Mouse (Mus musculus) cerebellum, adult 2 months (tissue): ENCODE measurements around the gene Ppp1r35. TPM values are rescaled to one million over a fixed set of nuclear protein-coding genes. Genes with fewer than 3 reads are reported as not detected.

Source experiments
- DNase-seq, 2 experiments: peaks; one replicate each; pipeline ENCODE4 v3.0.0; 2021
- H3K27ac ChIP-seq: fragments of 200-500 bp; 2 replicates; pipeline ENCODE4 v1.5.1; 2012; ENCODE audit warnings: low read length, control low read depth, inconsistent platforms; ENCODE audit not compliant: insufficient read depth
- H3K27me3 ChIP-seq: fragments of 200-500 bp; 2 replicates; pipeline ENCODE4 v1.6.1; 2012; ENCODE audit warnings: inconsistent platforms, mild to moderate bottlenecking, low read length, moderate library complexity; ENCODE audit not compliant: control insufficient read depth, insufficient read depth
- H3K4me1 ChIP-seq: fragments of 200-500 bp; 2 replicates; pipeline ENCODE4 v1.6.1; 2011; ENCODE audit warnings: low read length; ENCODE audit not compliant: control insufficient read depth, insufficient read depth
- H3K4me3 ChIP-seq: fragments of 200-500 bp; replicated peaks from 2 replicates; pipeline ENCODE3; 2011; ENCODE audit warnings: mild to moderate bottlenecking, low read depth, low read length, control low read depth; ENCODE audit not compliant: insufficient read depth
- CTCF ChIP-seq: fragments of 200-500 bp; IDR thresholded peaks from 2 replicates; pipeline ENCODE4 v1.5.1; 2011; ENCODE audit warnings: low read depth, mild to moderate bottlenecking, control low read depth, low read length, moderate library complexity, borderline replicate concordance; ENCODE audit not compliant: insufficient read depth
- POLR2A ChIP-seq: fragments of 200-500 bp; IDR thresholded peaks from 2 replicates; pipeline ENCODE4 v1.6.1; 2011; ENCODE audit warnings: low read length, control low read depth, borderline replicate concordance; ENCODE audit not compliant: insufficient read depth
- WGBS: fragments of 180-500 bp; shearing (Covaris S2); methylation state at CpG from one replicate; pipeline ENCODE4 v1.1.7; 2018; 5-methylcytosine and 5-hydroxymethylcytosine counted together
- polyA plus RNA-seq: library from polyadenylated mRNA; depleted of rRNA; stranded (reverse); fragments of >200 nt; gene quantifications from 2 replicates; pipeline ENCODE4 v1.2.3, GENCODE M21; 2012

Gene Ppp1r35
- polyA plus RNA-seq, 1 experiment, result 47.0 TPM

DNA sequence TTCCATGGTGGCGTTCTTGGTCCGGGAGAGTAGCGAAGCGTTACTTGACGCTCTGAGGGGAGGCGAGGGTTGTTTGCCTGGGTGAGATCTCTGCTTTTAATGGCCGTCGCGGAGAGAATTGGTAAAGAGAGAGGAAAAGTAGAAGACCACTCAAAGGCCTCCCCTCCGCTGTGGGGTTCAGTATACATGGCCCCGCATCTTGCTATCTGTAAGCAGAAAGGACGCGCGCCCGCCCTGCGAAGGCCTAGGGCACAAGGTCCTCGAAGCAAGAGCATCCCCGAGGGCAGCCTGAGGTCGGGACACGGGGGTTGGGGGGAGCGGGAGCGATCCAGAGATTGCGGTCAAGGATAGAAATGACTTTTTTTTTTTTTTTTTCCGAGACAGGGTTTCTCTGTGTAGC, 9.5 kb downstream of the Ppp1r35 start:
- peak overlapping the region; percentile 33 for H3K4me3 ChIP-seq
- 75% methylated on average over 24 of the region's 24 CpGs for WGBS
- no peaks in the 10 kb centered on the region for H3K27me3 ChIP-seq
- H3K4me1 ChIP-seq, result peaks cover 15% of the 10 kb centered on the region
- TF ChIP-seq POLR2A (no peak), CTCF (no peak)
- H3K27ac ChIP-seq, result no peak overlapping the region
- DNase-seq, result peak; percentile 42 to 46

DNA sequence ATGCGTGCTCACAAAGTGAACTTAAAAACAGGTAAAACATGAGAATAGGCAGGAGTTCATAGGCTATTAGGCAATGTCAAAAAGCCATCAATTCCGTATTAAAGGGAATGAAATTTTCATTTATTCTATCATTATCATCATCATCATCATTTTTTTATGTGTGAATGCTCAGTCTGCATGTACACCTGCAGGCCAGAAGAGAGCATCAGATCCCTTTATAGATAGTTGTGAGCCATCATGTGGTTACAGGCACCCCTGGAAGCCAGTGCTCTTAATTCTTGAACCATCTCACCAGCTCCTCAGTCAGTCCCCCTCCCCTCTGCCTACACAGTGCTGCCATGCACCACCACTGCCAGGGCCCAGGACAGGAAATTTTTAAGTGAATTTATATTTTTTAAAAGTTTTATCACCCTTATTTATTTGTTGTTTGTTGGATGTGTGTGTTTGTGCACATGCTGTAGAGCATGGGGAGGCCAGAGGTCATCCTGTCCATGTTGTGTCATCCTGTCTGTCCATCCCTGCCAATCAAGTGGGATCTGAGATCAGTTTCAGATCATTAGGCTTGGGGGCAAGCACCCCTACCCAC, 10.4 kb downstream of the Ppp1r35 start:
- 95% methylated on average over 2 of the region's 2 CpGs for WGBS
- no peaks in the 10 kb centered on the region for H3K27me3 ChIP-seq
- H3K27ac ChIP-seq, result no peak overlapping the region
- no peak for TF ChIP-seq POLR2A
- TF ChIP-seq CTCF, result no peak
- peaks cover 12% of the 10 kb centered on the region for H3K4me1 ChIP-seq
- H3K4me3 ChIP-seq, result no peak overlapping the region
- no peak for DNase-seq

DNA sequence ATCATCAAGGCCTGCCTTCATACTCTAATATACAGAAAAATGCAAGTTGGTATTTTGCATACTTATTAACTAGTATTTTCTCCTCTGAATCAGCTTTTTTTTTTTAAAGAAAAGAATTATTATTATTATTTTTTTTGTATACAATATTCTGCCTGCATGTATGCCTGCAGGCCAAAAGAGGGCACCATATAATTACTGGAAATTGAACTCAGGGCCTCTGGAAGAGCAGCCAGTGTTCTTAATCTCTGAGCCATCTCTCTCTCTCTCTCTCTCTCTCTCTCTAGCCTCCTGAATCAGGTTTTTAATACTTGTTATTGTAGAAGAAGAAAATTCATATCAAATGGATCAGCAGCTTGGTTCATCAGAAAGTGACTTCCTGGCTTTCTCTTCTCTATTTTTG, 12.9 kb downstream of the Ppp1r35 start:
- no peak overlapping the region for H3K4me3 ChIP-seq
- no peak for TF ChIP-seq POLR2A
- no peak for TF ChIP-seq CTCF
- no peaks in the 10 kb centered on the region for H3K27me3 ChIP-seq
- no peak overlapping the region for H3K27ac ChIP-seq
- no peaks in the 10 kb centered on the region for H3K4me1 ChIP-seq
- no peak for DNase-seq

DNA sequence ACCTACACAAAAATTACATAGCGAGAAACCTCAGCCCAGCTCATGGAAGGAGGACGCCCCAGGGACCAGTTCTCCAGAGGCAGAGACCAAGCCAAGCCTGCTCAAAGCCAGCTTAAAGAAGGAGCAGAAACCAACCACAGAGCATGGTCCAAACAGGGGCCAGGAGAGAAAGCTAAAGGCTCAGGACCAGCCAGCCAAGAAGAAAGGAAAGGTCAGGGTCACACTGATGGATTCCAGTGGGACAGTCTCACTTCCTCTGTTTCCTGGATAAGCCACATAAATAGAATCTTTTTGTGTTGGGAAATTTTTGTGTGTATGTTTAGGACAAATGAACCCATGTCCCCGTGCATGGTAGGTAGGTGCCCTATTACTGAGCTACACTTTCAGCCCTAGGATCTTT, 18.0 kb downstream of the Ppp1r35 start:
- TF ChIP-seq CTCF (no peak), POLR2A (no peak)
- Histone ChIP-seq H3K4me3 (no peak overlapping the region), H3K27me3 (no peaks in the 10 kb centered on the region), H3K27ac (no peak overlapping the region), H3K4me1 (no peaks in the 10 kb centered on the region)
- no peak for DNase-seq
- 81% methylated on average over 3 of the region's 3 CpGs for WGBS

DNA sequence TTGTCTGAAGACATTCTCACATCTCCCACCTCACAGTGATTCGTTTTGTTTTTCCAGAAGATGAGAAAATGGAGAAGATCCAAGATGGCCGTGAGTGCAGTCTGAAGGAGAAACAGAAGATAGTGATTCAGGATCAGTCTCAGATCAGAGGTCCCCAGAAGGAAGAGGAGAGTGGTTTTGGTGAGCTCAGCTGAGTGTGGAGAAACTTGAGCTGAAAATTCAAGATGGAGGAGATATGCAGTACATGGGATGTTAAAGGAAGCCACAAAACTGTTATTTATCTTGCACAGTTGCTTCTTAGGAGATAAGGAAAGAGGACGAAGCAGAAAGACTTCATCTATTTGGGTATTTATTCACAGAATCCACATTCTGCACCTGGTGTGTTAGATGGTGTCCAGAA, 22.3 kb downstream of the Ppp1r35 start:
- TF ChIP-seq POLR2A (no peak), CTCF (no peak)
- no peak for DNase-seq
- H3K27me3 ChIP-seq, result no peaks in the 10 kb centered on the region
- 85% methylated on average over 3 of the region's 3 CpGs for WGBS
- H3K27ac ChIP-seq, result no peak overlapping the region
- no peak overlapping the region for H3K4me3 ChIP-seq
- no peaks in the 10 kb centered on the region for H3K4me1 ChIP-seq

DNA sequence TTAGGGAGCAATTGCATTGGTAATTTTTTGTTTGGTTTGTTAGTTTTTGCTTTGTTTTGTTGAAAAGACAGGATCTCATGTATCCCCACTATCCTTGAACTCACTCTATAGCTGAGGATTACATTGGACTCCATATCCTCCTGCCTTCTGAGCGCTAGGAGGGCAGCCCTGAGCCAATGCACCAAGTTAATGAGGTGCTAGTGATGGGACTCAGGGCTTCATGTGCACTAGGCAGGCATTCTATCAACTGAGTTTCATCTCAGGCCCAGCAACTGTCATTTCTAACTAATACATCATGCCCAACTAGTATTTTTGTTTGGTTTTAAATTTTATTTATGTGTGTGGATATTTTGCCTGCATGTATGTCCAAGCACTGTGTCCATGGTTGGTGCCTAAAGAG, 27.5 kb downstream of the Ppp1r35 start:
- DNase-seq, result no peak
- no peaks in the 10 kb centered on the region for H3K4me1 ChIP-seq
- WGBS, result 81% methylated on average over 1 of the region's 1 CpGs

DNA sequence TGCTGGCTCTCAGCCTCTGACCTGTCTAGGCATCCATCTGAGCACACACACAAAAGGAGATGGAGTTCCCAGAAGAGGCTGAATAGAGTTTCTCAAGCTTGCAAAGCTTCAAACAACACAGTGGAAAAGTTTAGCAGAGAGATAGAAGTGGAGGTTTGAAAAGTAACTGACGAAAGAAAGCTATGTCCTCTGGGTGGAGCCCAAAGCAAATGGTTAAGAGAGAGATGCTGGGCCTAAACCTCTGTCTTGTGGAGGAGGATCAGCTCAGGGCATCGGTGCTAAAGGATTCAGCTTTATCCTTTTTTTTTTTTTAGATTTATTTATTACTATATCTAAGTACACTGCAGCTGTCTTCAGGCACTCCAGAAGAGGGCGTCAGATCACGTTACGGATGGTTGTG, 29.7 kb downstream of the Ppp1r35 start:
- TF ChIP-seq POLR2A (no peak), CTCF (no peak)
- H3K27ac ChIP-seq, result no peak overlapping the region
- no peak overlapping the region for H3K4me3 ChIP-seq
- DNase-seq, result no peak
- 89% methylated on average over 5 of the region's 5 CpGs for WGBS
- no peaks in the 10 kb centered on the region for H3K27me3 ChIP-seq
- no peaks in the 10 kb centered on the region for H3K4me1 ChIP-seq

More for the DNA sequence above, 27.5 kb downstream of the Ppp1r35 start:
- H3K4me3 ChIP-seq, result no peak overlapping the region
- TF ChIP-seq CTCF (no peak), POLR2A (no peak)
- no peaks in the 10 kb centered on the region for H3K27me3 ChIP-seq
- no peak overlapping the region for H3K27ac ChIP-seq

DNA sequence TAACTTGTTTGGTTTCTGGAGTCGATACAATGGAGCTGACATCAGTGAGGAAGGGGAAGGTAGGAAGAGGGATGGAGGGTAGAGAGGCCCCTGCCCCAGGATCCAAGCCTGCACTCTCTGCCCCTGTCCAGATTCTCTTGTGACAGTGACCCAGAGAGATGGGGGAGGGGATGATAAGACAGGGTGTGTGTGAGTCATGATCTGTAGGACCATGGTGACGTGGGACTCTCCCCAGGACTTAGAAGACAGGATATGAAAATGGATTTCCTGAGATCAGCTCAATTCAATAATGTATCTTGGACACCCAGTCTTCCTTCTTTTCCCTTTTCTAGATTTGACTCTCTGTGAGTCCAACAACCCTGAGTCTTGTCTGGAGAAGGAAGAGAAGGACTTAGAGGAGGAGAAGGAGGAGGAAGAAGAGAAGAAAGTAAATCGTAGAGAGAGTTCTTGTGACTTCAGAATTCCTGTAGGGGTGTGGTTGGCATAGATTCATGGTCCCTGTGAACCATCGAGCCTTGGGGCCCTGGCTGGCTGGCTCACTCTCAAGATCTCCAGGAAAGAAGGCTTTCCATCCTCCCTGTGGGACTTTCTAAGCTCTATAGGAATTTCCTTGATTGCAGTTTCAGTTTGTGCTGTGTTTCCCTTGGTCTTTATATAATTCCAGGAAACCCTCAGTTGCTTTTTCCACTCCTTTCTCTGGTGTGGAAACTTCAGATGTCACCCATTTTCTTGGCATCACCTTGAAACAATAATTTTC, 39.0 kb downstream of the Ppp1r35 start:
- Histone ChIP-seq H3K27me3 (no peaks in the 10 kb centered on the region), H3K4me1 (no peaks in the 10 kb centered on the region), H3K27ac (no peak overlapping the region), H3K4me3 (no peak overlapping the region)
- 61% methylated on average over 4 of the region's 4 CpGs for WGBS
- DNase-seq, result no peak
- no peak for TF ChIP-seq POLR2A
- TF ChIP-seq CTCF, result no peak
